Mouse (Mus musculus) cerebellum, adult 8-10 months (tissue): ENCODE measurements around the gene Izumo4.

Experiments used
- DNase-seq: peaks from one replicate; pipeline ENCODE4 v3.0.0; 2022

The Izumo4 gene

DNA sequence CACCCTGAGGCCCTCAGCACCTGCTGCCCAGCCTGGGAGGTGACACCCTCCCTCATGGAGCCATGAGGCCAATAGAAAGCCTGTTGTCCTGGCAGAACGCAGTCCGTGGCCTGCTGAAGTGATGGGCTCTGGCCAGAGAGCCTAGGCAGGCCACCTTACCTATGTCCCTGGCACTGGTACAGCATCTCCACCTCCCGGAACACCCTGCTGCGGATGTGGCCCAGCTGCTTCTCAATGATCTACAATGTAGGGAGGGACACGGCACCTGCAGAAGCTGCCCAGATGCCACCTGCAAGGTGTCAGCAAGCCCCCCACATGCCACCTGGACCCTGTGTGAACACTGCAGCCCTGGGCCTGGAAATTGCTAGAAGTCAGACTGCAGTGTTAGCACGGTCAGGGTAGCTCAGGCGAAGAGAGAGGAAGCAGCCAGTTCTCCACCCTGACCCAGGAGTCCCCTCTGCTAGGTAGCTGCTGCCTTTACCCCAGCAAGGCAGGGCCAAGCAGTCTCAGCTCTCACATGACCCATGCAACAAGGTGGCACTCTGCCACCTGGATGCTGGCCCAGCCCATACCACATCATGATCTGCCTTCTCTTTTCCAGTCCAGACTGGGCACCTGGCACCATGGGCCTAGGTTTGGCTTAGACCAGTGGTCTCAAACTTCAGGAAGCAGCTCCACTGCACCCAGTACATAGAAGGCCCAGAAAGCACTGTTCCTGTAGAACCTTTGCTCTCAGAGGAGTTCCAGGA lies 32.1 kb upstream of the Izumo4 start:
- peak; percentile 74 for DNase-seq

DNA sequence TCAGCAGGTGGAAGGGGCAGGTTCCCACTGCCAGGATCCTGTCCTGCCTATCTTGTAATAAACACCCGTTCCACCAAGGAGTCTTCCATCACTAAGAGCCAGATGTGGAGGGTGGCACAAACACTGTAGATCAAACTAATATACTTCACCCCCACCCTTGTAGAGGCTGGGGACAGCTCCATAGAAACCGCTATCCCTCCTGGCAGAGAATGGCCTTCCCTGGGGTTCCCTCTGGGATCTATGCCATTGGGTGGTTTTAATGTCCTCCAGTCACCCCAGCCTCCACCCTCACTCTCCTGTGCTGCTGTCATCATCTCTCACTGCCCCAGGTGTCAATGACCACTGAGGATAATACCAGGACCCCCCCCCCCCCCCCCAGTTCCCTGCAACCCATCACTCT lies 31.5 kb upstream of the Izumo4 start:
- no peak for DNase-seq

DNA sequence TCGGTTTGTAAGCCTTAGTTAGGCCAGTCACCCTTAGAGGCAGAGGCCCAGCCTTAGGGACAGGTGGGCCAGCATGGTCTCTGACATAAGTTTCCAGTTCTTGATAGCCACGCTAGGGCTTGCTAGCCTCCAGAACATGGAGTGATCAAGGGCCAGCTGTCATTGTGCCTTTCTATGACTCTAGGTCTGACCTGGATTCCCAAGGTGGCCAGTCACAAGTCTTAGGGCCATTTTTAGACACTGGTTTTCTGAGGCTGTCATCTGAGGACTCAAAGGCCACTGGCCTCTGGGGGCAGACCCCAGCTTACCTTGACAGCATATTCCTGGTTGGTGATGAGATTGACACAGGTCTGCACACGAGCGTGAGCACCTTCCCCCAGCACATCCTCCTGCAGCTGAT lies 30.7 kb upstream of the Izumo4 start:
- DNase-seq, result no peak

DNA sequence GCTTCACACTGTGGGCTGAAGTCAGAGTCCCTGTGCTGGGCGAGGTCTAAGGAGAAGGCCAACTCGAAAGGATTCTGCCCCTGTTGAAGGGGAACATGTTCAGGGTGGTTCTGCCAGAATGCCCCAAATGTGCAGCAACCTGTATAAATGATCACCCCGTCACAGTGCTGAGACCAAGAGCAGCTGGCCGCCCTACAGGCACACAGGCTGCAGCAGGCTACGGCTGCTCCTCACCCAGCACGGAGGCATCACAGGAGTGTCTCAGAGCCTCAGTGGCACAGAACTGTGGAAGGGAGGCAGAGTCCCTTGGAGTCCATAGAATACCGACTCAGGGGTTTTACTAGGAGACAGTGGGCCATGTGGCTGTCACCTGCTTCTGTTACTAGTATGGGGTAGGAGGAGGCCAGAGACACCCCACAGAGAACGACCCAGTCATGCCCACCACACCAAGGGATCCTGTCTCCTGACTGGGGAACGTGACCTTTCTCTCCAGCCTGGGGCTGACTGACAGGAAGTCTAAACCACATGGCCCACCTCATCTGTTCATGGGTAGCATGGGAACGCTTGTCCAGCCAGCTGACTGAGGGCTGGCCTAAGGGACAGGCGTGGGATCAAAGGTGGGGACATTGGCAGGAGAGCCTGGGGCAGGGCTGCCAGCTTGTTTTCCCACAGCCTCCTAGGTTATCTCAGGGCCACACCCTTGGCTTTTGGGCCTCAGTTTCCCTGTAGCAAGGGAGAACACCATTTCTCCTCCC lies 29.9 kb upstream of the Izumo4 start:
- DNase-seq, result no peak

DNA sequence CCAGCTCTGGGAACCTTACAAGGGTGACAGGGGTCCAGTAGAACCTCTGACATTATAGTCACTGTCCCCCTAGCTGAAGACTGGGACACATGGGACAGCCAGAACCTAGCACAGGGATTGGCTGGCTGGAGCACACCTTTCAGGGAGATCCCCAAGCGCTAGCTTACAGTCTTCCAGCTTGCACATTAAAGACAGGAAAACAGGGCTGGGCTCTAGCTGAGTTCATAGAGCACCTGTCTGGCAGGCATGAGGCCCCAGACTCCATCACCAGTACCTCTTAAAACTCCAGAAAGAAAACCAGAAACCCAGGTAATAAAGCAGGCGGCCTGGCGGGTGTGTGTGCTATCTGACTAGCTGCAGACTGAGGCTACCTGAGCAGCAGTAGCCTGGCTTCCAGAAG lies 28.3 kb upstream of the Izumo4 start:
- no peak for DNase-seq

DNA sequence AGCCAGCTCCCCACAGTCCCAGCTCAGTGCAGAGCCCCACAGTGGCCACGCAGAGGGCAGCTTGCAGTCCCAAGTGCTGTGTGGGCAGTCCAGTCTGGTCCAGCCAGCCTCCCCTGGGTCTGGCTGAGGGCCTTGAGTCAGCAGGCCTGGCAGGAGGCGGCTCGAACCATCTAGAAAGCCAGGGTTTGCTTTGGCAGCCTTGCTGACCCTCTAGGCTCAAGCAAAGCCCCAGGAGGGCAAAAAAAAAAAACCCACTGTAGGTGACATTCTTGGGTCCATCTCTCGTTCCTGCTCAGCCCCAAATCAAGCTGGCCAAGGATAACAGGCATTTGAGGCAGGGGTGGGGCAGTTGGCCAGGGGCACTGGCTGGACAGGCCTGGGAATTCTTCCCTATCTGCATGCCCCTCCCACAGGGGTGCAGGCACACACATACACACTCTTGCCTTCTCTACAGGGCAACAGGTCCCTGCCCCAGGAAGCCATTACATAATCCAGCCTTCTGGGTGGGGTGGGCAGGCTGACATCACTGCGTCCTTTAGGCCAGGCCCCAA lies 27.7 kb upstream of the Izumo4 start:
- no peak for DNase-seq

DNA sequence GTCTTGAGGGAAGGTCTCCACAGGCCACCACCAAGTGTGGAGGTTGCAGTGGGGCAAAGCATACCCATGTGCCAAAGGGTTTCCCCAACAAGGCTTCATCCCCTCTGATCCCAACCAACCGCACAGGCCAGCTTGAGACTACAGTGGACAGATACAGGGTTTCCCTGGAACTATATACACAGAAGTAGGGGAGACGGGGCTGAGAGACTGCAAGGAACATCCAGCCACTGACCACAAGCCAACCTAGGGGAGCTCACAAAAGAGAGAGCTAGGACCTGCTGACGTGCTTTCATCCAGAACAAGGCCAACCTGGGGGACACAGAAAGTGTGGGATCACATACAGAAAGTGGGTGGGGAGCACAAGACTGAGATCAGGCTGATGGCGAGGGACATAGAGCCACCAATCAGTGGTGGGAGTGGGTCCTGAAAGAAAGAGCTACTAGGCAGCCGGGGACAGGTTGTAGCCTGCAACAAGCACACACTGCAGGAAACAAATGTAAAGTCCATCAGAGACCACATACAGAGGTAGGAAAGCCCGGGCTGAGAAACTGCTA lies 27.1 kb upstream of the Izumo4 start:
- DNase-seq, result no peak

DNA sequence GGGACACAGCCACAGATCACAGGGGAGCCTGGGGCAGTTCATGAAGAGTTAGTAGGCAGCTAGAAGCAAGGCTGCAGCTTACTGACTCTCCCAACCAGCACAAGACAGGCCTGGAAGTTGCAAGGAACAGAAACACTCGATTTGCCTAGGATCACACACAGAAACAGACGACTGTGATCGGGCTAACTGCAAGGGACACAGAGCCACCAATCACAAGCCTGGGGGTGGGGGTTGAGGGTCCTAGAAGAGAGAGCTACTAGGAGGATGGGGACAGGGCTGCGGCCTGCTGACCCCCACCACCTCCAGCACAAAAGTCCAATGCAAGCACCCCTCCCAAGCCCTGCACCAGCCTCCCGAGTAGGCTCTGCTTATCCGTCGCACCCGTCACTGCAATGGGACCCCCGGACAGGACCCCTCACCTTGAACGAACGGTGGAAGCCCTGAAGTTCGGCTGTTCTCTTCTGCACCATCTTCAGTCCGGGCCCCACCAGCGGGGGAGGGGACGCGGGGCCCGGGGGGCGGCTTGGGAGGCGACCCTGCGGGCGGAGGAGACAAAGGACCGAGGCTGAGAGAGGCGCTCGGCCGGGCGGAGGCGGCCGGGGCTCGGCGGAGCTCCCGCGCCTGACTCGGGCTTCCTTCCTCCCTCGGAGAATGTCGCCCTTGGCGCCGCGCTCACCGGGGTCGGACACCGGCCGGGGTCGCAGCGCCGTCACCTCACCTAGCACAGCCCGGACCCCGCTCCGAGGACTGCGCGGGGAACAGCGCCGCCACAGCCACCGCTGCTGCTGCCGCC lies 26.4 kb upstream of the Izumo4 start:
- no peak for DNase-seq

DNA sequence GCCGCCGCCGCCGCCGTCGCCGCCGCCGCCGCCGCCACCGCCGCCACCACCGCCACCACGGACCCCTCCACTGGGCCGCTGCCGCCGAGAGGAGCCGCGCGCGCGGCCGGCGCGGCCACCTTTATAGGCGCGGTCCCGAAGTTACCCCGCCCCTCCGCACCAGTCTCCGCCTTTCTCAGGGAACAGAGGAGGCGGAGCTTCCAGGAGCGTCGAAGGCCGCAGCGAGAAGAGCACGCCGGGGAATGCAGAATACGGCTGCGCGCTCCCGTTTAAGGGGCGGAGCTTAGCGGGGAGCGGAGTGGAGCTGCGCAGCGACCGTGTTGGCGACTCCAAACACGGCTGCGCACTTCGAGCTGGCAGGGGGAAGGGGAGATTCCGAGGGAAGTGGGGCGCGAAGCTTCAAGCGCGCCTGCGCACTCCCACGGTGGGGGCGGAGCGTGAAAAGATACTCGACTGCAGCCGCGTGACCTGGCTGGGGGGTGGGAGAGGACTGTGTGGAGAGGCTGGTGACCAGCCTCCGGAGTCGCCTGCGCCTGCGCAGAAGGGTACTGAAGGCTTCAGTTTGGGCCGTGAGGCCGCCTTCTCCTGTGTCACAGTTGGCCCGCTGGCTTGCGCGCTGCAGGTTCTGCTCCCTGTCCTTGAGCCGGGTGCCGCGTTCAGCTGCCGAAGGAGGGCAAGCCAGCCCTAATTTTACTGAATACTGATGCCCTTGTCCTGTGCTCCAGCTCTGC lies 25.6 kb upstream of the Izumo4 start:
- peak; percentile 99 for DNase-seq

DNA sequence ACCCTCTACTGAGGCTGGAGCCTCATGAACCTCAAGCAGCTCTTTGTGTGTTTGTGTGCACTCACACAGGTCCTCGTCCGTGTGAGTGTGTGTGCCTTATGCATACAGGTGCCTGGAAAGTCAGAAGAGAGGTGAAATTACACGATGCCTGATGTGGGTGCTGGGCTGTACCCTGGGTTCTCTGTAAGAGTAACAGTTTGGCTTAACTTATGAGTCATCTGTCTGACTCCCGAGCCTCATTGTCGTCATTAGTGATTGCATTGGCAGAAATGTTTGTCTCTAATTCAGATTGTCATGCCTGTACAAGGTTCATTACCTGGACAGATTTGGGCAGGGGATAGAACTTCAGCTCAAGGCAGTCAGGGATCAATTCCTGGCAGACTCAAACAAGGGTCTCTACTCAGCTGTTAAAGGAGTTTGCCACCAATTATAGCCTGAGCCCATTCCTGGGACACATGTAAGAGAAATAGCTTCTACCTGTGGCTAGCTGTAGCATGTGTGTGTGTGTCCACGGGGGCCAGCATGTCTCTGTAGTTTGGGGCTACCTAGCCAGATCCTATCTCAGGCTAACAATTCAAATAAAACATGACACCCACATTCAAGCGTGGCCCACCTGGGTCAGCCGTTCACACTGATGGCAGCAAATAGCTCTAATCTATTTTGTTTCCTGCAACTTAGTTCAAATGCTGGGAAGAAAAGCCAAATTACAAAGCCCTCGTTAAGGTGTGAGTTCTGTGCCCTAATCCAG lies 24.7 kb upstream of the Izumo4 start:
- no peak for DNase-seq

DNA sequence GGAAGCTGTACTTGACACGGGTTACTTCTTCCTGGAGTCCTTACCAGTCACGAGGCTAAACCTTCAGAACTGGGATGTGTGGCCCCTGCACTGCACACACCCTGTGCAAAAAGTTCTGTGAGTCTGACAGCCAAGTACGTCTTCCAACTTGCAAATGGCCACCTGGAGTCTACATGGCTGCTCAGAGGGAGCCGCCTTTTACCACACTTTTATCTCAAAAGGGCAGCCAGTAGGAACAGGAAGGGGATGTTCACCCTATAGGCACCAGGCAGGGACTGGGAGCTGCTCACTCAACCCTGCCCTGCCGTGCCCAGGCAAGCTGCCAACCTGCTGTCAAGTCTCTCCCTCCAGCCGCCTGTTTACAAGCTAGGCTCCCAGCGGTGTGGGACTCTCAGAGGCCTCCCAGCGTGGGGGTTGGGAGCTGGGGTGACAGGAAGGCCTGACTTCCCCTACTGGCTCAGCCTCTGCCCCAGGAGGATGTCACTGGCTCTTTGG lies 24.0 kb upstream of the Izumo4 start, which contains the start of gene Mknk2:
Gene Mknk2, minus strand, starts transcription at position 171 of the 495 bp plus-strand sequence.
- DNase-seq, result peak; percentile 84

DNA sequence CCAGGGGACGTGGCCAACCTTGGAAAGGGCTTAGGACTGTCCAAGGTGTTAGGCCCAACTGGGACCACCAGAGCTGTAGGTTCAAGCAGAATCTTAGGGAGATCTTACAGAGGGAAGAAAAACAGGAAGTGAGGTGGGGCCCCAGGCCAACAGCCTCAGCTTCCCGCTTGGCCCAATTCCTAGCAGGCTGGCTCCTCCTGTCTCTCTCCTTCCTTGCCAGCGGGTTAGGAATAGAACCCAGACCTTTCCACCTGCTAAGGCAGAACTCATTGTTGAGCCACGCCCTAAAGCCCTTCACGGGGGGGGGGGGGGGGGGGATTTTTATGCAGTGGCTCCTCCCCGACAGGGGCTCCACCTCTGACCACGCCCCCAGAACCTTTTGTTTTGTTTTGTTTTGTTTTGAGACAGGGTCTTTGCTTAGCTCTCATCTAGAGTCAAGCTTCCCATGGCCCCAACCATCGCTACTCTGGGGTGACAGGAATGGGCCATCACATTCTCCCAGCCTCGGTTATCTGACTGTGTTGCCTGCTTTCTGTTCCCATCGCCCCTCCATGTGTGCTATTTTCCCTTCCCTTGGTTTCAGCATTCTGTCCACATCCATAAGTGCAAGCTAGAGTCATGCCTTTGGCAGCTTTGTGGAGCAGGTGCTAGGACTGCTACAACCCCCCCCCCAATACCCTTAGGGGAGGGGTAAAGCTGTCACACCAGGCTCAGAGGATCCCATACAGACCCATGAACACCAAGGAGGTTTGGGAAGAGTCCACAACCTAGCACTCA lies 23.2 kb upstream of the Izumo4 start:
- no peak for DNase-seq

DNA sequence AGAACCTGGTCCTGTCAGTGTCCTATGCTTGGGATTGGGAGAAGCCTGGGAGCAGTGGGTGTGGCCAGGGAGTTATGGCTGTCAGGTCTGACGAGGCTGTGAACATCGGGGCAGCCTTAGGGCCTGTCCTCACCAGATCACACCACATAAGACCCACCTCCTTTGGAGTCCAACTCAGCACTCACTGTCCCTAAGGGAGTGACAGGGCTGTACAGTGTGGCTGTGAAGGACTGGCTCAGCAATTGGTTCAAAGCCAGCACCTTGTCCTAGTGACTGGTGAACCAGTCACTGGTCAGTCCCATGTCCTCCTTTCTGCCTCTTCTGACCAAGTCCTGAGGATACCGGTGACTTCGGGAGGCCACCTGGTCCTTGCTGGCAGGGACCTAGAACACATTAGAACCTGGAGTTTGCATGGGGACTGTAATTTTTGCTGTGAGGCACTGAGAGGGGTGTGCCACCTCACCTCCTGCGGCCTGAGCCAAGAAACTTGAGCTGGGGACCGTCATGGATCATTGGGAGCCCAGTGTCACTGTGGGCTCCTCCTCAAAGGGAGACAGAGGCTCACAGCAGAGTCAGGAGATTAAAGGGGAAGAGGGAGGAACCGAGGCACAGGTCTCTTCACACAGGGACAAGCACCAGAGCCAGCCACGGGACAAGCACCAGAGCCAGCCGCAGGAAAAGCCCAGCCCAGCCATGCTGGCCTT lies 22.3 kb upstream of the Izumo4 start:
- DNase-seq, result no peak

DNA sequence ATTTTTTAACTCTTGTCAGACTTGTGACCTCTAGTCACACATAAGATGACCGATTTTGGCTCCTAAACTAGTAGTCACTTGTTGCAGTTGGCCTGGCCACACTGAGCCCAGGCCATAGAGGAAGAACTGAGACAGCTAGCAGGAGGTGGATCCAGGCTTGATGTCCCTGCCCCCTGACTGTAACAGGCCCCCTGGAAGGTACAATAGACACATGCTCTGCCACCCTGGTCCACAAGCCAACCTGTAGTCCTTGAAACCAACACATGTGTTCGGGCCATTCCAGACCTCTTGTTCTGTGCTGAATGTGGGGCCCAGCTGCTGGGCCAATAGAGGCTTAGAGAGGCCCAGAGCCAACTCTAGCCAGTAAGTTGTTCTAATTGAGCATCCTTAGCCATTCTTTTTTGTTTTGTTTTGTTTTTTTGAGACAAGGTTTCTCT lies 21.7 kb upstream of the Izumo4 start:
- no peak for DNase-seq

DNA sequence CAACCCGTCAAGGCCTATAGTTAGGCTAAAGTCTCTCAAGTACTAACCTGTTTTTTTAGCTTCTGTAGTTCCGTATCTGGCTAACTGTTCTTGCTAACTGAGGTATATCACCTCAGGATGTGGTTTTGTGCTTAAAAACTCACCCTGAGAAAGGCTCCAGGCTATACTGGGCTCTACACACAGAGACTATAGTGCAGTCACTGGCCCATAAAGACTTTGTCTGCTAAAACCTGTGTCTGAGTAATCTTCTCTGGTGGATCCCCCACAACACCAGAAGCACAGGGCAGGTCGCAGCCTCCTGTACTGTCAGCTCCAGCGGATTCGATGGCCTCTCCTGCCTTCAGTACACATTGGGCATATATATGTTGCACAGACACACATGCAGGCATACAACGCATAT lies 20.0 kb upstream of the Izumo4 start:
- no peak for DNase-seq

DNA sequence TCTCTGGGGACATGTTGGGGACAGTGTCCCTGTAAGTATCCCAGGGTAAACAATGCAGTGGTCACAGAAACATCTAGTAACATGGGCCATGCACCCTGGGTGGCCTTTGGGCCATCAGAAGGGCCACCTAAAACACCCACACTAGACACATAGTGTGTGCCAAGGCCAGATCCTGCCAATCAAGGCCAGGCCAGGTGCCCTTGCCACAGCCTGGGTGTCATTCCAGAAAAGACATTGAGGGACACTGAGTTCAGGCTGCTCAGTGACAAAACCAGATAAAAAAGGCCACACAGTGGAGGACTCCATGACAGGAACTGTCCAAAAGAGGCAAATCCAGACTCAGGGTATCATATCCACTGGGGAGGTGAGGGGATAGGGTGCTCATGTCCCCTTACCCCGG lies 18.3 kb upstream of the Izumo4 start:
- DNase-seq, result no peak

DNA sequence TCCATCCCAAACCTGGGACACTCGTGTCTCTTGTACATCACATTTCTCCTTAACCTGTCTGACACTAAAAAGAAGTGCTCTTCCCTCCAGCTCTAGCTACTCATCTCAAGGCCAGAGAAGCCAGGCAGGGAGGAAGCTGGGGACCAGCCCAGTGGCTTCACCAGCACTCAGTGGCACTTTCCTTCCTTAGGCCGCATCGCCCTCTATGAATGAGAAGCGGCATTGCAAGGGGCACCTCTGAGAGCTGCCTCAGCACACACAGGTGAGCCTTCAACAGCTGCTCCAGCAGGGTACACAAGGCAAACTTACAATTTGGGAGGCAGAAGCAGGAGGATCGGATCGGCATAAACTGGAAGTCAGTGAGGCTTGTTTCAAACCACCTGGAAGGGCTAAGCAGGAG lies 17.8 kb upstream of the Izumo4 start:
- DNase-seq, result no peak

DNA sequence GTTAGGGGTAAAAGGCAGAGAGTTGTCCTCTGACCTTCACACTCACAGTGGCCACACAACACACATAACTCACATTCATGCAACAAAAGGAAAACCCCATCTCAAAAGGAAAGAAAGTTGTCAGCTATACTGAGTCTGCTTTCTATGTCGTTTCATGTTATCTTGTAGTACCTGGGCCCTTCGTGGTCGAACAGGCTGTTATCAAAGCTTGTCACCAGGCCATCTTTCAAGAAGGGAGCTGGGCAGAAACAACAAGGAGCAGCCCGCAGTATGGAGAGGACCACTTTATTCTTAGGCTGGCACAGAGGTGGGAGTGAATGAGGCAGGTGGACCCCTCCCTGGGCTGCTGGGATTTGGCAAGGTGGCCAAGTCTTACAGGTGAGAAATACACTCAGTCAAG lies 17.0 kb upstream of the Izumo4 start:
- no peak for DNase-seq

DNA sequence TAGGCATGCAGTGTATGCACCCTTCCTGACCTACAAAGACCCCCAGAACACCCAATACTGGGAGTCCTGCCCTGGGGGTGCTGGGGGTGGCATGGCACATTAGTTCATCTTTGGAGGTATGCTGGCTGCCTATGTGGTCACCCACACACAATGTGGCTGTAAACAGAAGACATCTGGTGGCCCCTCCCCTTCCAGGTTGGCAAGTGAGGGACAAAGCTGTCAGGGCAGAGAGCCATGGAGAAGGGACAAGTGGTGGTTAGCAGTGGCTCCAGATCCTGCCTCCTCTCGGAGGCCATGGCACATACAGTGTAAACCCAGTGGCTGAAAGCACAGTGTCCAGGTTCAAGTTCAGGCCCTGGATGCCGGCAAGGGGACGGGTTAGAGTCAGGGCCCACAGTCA lies 15.4 kb upstream of the Izumo4 start:
- no peak for DNase-seq

DNA sequence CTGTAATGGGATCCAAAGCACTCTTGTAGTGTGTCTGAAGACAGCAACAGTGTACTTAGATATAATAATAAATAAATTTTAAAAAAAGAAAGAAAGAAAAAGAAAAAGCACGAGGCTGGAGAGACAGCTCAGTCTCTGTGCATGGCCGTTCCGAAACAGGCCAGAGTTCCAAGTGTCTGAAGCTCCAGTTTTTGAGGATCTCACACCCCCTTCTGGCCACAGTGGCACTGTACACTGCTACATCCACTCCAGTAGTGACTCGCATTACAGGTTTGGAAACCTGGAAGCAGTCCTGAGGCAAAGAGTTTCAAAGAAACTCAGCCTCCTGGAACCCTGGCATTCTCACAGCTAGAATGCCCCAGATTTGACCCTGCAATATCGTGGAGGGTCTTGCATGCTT lies 14.1 kb upstream of the Izumo4 start:
- DNase-seq, result peak; percentile 71
